Mouse (Mus musculus) midbrain, embryonic 11.5 days (tissue): ENCODE results near the gene Ppm1j. TPM values are rescaled to one million over a fixed set of nuclear protein-coding genes. Genes with fewer than 3 reads are reported as not detected.
A peak's percentile ranks its signal among the peaks of the same experiment; 100 is the strongest.

Experiments
- ATAC-seq: fragments of 200-750 bp; cut with Nextera tagmentation; 2 replicates; pipeline ENCODE4 v1.8.0; 2017; ENCODE audit warnings: moderate TSS enrichment, moderate library complexity; ENCODE audit not compliant: low FRiP score
- DNase-seq: peaks from one replicate; pipeline ENCODE4 v3.0.0; 2015; ENCODE audit warnings: low spot score; ENCODE audit errors: missing footprints
- H3K27ac ChIP-seq: fragments of 300-500 bp; sonication (generic); 2 replicates; pipeline ENCODE4 v1.5.1; 2014; ENCODE audit warnings: low read depth, low read length
- H3K27me3 ChIP-seq: fragments of 300-500 bp; sonication (generic); 2 replicates; pipeline ENCODE4 v1.6.1; 2014; ENCODE audit warnings: mild to moderate bottlenecking, low read length, moderate library complexity, mixed read lengths; ENCODE audit not compliant: control insufficient read depth, insufficient read depth
- H3K36me3 ChIP-seq: fragments of 300-500 bp; sonication (generic); 2 replicates; pipeline ENCODE4 v1.6.1; 2014; ENCODE audit warnings: mild to moderate bottlenecking, low read length, moderate library complexity, mixed read lengths; ENCODE audit not compliant: control insufficient read depth, insufficient read depth
- H3K4me1 ChIP-seq: fragments of 300-500 bp; sonication (generic); 2 replicates; pipeline ENCODE4 v1.6.1; 2014; ENCODE audit warnings: low read length; ENCODE audit not compliant: control insufficient read depth, insufficient read depth
- H3K4me2 ChIP-seq: fragments of 300-500 bp; sonication (generic); 2 replicates; pipeline ENCODE4 v1.6.1; 2014; ENCODE audit warnings: mild to moderate bottlenecking, moderate library complexity
- H3K4me3 ChIP-seq: fragments of 300-500 bp; sonication (generic); 2 replicates; pipeline ENCODE4 v1.5.1; 2014; ENCODE audit warnings: low read depth, low read length
- H3K9ac ChIP-seq: fragments of 300-500 bp; sonication (generic); 2 replicates; pipeline ENCODE4 v1.6.1; 2014; ENCODE audit warnings: low read length
- H3K9me3 ChIP-seq: fragments of 300-500 bp; sonication (generic); 2 replicates; pipeline ENCODE4 v1.6.1; 2016; ENCODE audit warnings: low read length; ENCODE audit not compliant: control insufficient read depth
- WGBS: fragments of 180-500 bp; shearing (Covaris S2); extraction: QIAGEN DNeasy Blood & Tissue Kit; methylation state at CpG from one replicate; pipeline ENCODE4 v1.1.7; 2014; 5-methylcytosine and 5-hydroxymethylcytosine counted together
- polyA plus RNA-seq: library from polyadenylated mRNA; unstranded; fragments of >200 nt; fragmentation: Nextera tagmentation; extraction: Ambion mirVana; gene quantifications from 2 replicates; pipeline ENCODE4 v1.2.1, GENCODE M21; 2014

Gene Ppm1j
- polyA plus RNA-seq, 1 experiment from 2014 or later = 0.97 TPM

DNA sequence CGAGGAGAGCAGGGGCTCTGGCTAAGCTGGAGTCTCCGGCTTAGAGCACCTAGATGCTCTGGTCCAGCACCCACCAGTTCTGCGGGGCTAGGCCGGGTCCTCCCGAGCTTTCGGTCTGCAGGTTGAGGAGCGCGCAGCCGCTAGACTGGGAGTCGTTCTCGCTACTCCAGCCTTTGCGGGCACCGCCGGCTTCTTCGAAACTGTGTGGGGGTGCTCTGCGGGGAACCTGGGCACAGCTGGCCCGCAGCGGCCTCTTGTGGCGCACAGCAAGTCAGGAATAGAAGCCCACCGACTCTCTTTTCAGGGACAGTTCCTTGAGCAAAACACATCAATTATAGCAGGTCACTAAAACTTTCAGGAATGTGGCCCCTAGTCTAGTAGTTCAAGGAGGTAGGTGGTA, 3.5 kb upstream of the Ppm1j start:
- H3K4me1 ChIP-seq = peaks cover 20% of the 10 kb centered on the region
- H3K4me3 ChIP-seq = peak overlapping the region; percentile 27
- peak overlapping the region; percentile 52 for H3K4me2 ChIP-seq
- peaks cover 67% of the 10 kb centered on the region for H3K27me3 ChIP-seq
- no peaks in the 10 kb centered on the region for H3K36me3 ChIP-seq
- H3K9ac ChIP-seq = peak overlapping the region; percentile 36
- peak; percentile 91 for DNase-seq
- no peak for ATAC-seq
- no peaks in the 10 kb centered on the region for H3K9me3 ChIP-seq
- no peak overlapping the region for H3K27ac ChIP-seq
- under 1% methylated on average over 20 of the region's 20 CpGs for WGBS

DNA sequence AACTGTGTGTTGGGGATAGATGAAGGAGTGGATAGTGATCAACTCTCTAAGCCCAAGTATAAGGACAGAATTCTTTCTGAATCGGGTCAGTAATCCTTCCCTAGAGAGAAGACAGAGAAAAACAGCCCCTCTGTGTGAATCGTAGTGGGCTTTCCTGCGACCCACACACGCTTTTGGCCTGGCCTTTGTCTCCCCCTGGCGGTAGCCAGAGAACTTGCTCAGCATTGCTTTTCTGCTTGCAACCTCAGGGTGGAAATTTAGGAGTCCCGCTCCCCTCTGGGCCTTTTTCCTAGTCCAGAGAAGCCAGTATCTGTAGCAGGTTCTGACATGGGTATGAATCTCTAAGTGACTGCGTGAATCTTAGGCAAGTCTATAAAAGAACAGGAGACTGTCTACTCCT, 907 bp upstream of the Ppm1j start:
- H3K27ac ChIP-seq = no peak overlapping the region
- WGBS = 3% methylated on average over 7 of the region's 7 CpGs
- peak; percentile 38; the same call in 1 of the 2 replicates for ATAC-seq

DNA sequence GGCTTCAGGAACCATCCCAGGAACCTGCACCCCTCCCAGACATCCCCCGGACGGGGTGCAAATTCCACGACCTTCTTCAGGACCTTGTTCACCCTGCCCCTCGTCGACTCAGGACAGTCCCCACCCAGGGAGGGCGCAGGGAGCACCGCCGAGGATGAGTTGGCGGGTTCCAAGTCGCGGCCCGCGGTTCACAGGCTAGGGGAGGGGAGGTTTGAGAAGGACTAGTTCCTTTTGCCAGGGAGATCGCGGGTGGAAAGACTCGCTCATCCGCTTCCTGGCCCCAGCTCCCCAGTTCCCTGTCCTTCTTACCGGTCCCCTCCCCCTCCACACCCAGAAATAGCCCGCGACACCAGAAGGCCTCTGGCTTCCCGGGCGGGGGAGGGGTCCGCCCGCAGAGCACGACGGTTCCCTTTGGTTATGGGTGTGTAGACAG, 631 bp downstream of the Ppm1j start, which contains the start of gene Fam19a3:
Gene Fam19a3, minus strand, starts transcription at position 370 of the 433 bp plus-strand sequence.
- H3K4me2 ChIP-seq = peak within 1 kb of the TSS; percentile 78
- peak within 1 kb of the TSS; percentile 46 for H3K9ac ChIP-seq
- under 1% methylated on average over 26 of the region's 26 CpGs for WGBS
- no peaks in the 10 kb centered on the region for H3K36me3 ChIP-seq
- no peaks in the 10 kb centered on the region for H3K9me3 ChIP-seq
- ATAC-seq = peak; percentile 26; the same call in 1 of the 2 replicates
- peak; percentile 92 for DNase-seq
- peaks cover 20% of the 10 kb centered on the region for H3K4me1 ChIP-seq
- H3K27ac ChIP-seq = no peak within 1 kb of the TSS
- H3K27me3 ChIP-seq = peaks cover 81% of the 10 kb centered on the region
- H3K4me3 ChIP-seq = peak within 1 kb of the TSS; percentile 38

More for the DNA sequence above, 907 bp upstream of the Ppm1j start:
- Histone ChIP-seq H3K36me3 (no peaks in the 10 kb centered on the region), H3K4me2 (no peak overlapping the region), H3K9me3 (no peaks in the 10 kb centered on the region), H3K4me3 (no peak overlapping the region), H3K9ac (no peak overlapping the region), H3K27me3 (peaks cover 89% of the 10 kb centered on the region), H3K4me1 (peaks cover 20% of the 10 kb centered on the region)
- peak; percentile 95 for DNase-seq

DNA sequence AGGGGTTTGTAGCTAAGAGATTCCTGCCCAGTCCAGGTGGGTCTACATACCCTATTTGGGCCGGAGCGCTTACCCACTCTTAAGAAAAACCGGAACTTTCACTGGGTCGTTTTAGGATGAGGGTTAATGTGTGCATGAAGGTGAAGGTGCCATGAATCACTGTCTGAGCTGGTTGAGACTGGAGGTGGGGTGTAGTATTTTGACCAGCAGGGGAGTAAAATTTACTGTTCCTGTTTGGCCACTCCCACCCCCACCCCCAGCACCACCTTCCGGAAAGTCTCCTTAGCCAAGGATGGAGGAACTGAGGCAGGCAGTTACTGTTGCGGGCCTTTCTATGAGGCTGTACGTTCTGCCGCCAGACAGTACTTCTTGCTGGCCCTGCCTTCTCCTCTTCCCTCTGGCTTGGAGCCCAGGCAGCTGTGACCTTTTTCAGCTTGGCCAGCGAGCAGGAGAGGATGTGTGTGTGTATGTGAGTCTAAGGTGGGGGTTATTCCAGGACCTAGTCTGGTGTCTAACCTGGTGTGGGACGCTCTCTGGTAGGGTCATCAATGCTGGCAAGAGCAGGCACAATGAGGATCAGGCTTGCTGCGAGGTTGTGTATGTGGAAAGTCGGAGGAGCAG, 1.3 kb downstream of the Ppm1j start:
- Histone ChIP-seq H3K9me3 (no peaks in the 10 kb centered on the region), H3K36me3 (no peaks in the 10 kb centered on the region), H3K4me2 (peak overlapping the region; percentile 78; the same call in 1 of the 2 replicates), H3K27me3 (peaks cover 74% of the 10 kb centered on the region), H3K4me3 (no peak overlapping the region; the same call in 1 of the 2 replicates), H3K27ac (no peak overlapping the region), H3K4me1 (peaks cover 18% of the 10 kb centered on the region), H3K9ac (no peak overlapping the region)
- no peak for ATAC-seq
- 14% methylated on average over 12 of the region's 12 CpGs for WGBS
- peak; percentile 90 for DNase-seq

DNA sequence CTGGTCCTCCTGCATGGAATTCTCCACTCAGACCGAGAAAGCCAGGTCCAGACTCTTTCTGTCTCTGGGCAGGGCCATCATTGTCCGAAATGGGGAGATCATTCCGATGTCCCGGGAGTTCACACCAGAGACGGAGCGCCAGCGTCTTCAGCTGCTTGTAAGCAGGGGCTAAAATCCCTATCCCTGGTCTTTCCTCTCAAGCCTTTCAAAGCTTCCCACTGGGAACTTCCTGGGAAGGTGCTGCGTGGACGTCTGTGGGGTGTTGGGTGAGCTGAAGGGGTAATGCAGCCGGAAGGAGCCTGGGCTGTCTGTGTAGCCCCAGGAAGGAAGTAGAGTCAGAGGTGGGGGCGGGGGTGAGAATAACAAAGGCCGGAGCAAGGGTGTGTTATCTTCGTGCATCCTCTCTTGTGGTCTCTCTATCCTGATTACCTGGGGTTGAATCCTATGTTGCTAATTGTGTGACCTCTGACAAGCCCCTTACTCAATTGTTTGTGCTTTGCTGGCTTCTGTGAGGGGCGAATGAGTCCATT, 3.2 kb downstream of the Ppm1j start:
- Histone ChIP-seq H3K9ac (no peak overlapping the region), H3K4me1 (peaks cover 15% of the 10 kb centered on the region), H3K9me3 (no peaks in the 10 kb centered on the region), H3K27me3 (peaks cover 55% of the 10 kb centered on the region), H3K4me2 (no peak overlapping the region), H3K4me3 (no peak overlapping the region), H3K36me3 (no peaks in the 10 kb centered on the region), H3K27ac (no peak overlapping the region)
- DNase-seq (peak; percentile 73), ATAC-seq (no peak)
- 34% methylated on average over 14 of the region's 14 CpGs for WGBS

DNA sequence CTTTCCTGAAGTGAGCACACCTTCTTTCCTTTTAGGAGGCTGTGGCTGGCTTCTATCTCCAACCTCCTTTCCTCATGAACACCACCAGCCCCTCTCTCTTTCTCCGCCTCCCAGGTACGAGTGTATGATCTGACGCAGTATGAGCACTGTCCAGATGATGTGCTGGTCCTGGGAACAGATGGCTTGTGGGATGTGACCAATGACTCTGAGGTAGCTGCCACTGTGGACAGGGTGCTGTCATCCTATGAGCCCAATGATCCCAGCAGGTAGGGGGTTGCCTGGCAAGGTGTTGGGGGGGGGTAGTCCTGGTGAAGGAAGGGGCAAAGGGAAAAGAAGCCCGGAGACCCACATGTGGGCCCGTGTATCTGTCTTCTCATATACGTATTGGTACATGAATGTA, 4.4 kb downstream of the Ppm1j start:
- Histone ChIP-seq H3K27me3 (peaks cover 50% of the 10 kb centered on the region), H3K27ac (no peak overlapping the region), H3K4me1 (peaks cover 22% of the 10 kb centered on the region), H3K9ac (no peak overlapping the region), H3K4me3 (no peak overlapping the region), H3K9me3 (no peaks in the 10 kb centered on the region), H3K4me2 (no peak overlapping the region), H3K36me3 (no peaks in the 10 kb centered on the region)
- ATAC-seq (no peak), DNase-seq (peak; percentile 60)
- WGBS = 92% methylated on average over 6 of the region's 6 CpGs

DNA sequence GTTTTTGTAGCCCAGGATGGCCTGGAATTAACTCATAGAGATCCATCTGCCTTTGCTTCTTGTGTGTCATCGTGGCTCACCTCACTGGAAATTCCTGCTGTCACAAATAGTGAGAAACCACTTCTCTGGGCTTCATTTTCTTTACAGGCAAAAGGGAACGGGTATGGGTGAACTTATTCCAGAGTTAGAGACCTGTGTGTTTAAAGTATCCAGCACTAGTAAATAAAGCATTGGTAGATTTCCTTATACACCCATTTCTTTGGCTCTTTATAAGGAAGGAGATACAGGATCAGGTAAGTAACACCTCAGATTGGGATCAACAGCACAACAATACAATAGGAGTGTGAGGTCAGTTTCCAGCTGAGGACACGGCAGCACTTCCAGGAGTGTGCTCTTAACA, 7.2 kb downstream of the Ppm1j start, which contains the start of gene Rhoc:
Gene Rhoc, plus strand, starts transcription at position 301 of the 400 bp plus-strand sequence.
- Histone ChIP-seq H3K27ac (no peak within 1 kb of the TSS), H3K4me1 (peaks cover 16% of the 10 kb centered on the region), H3K9ac (peak within 1 kb of the TSS; percentile 57), H3K4me2 (peak within 1 kb of the TSS; percentile 86), H3K27me3 (peaks cover 22% of the 10 kb centered on the region), H3K4me3 (peak within 1 kb of the TSS; percentile 49), H3K36me3 (no peaks in the 10 kb centered on the region), H3K9me3 (no peaks in the 10 kb centered on the region)
- DNase-seq (peak; percentile 81), ATAC-seq (no peak; the same call in 1 of the 2 replicates)
- WGBS = 22% methylated on average over 3 of the region's 3 CpGs

DNA sequence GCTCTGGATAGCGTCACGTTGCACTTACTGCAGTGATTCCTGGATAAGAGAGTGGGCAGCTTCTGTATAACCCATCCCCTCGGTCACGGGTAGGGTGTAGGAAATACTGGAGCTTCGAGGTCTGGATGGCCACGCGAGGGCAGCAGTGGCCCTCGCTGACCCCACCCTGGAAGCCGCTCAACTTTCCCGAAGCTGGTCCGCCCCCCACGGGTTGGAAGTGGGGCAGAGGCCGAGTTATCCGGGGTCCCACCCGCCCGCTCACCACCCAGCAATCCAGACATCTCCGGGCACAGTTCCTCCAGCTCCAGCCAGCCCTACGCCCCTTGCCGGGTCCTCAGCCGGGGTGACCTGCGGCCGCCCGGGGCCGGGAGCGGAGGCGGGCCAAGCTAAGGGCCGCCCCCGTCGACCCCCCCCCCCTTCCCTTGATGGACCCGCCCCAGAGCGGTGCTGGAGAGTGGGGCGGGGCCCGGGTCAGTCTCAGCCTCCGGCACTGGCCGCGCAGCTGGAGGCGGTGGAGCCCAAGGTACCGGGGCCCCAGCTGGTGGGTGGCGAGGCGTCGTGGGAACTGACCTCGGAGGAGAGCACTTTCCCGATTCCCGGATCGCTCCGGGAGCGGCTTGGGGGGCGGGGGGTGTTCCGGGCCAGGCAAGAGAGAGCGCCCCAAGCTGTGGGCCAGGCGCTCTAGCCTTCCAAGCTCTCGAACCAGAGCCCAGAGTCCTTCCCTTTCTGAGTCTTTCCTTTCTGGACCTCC, 7.9 kb downstream of the Ppm1j start:
- peak overlapping the region; percentile 49 for H3K4me3 ChIP-seq
- H3K27ac ChIP-seq = no peak overlapping the region
- 1% methylated on average over 48 of the region's 52 CpGs for WGBS
- H3K9me3 ChIP-seq = no peaks in the 10 kb centered on the region
- peak; percentile 92 for ATAC-seq
- peak overlapping the region; percentile 86 for H3K4me2 ChIP-seq
- peaks cover 16% of the 10 kb centered on the region for H3K4me1 ChIP-seq
- peak; percentile 98 for DNase-seq
- H3K36me3 ChIP-seq = no peaks in the 10 kb centered on the region
- peak overlapping the region; percentile 57 for H3K9ac ChIP-seq
- H3K27me3 ChIP-seq = peaks cover 15% of the 10 kb centered on the region

DNA sequence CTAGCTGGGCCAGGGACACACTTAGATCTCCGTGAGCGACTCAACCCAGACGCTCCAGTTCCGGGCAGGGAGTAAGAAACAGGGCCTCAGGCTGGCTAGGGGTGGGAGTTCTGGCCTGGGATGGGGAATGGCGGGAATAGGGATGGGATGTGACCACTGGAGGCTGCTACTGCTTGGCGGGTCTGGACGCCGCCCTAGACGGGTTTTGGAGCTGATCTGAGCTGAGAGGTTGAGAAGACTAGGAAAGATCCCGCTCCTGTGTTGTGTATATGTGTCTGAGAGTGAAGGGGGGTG, 8.4 kb downstream of the Ppm1j start:
- H3K9ac ChIP-seq = peak overlapping the region; percentile 57
- DNase-seq = no peak
- peak; percentile 35; the same call in 1 of the 2 replicates for ATAC-seq
- H3K27ac ChIP-seq = no peak overlapping the region
- H3K27me3 ChIP-seq = peaks cover 10% of the 10 kb centered on the region; the same call in 1 of the 2 replicates
- no peaks in the 10 kb centered on the region for H3K36me3 ChIP-seq
- WGBS = 2% methylated on average over 10 of the region's 10 CpGs
- peak overlapping the region; percentile 49 for H3K4me3 ChIP-seq
- H3K9me3 ChIP-seq = no peaks in the 10 kb centered on the region
- H3K4me2 ChIP-seq = peak overlapping the region; percentile 86
- H3K4me1 ChIP-seq = peaks cover 19% of the 10 kb centered on the region
